Mouse (Mus musculus) cortical plate, adult 2 months (tissue): Measurements from ENCODE around the gene Gm37240.

Experiments used
- CTCF ChIP-seq: fragments of 200-500 bp; IDR thresholded peaks from 2 replicates; pipeline ENCODE4 v1.5.1; 2011; ENCODE audit warnings: mild to moderate bottlenecking, control low read depth, low read length; ENCODE audit not compliant: insufficient read depth; ENCODE audit errors: extremely low read depth
- POLR2A ChIP-seq: fragments of 200-500 bp; IDR thresholded peaks from 2 replicates; pipeline ENCODE4 v1.6.1; 2011; ENCODE audit warnings: mild to moderate bottlenecking, low read length, control low read depth; ENCODE audit not compliant: insufficient read depth; ENCODE audit errors: extremely low read depth

- TF ChIP-seq POLR2A (no peak), CTCF (no peak)
Measured at GRCm38 (mm10) chr3:85197148-85197547, 690.2 kb downstream of the Gm37240 start.
